Mouse (Mus musculus): Measurements from ENCODE around the gene Cask. TPM values are rescaled to one million over a fixed set of nuclear protein-coding genes. Genes with fewer than 3 reads are reported as not detected.

The Cask gene
- 15.4 TPM for polyA plus RNA-seq (2014; fragmentation: Illumina TruSeq; extraction: RNeasy Lipid Tissue Mini Kit (QIAGEN cat#74804); ENCODE audit: low read depth, low replicate concordance)

GRCm38 (mm10) chrX:13851285-13851684 is at the start of gene Cask:
Gene Cask (minus strand): TSS chrX:13851367.

DNA sequence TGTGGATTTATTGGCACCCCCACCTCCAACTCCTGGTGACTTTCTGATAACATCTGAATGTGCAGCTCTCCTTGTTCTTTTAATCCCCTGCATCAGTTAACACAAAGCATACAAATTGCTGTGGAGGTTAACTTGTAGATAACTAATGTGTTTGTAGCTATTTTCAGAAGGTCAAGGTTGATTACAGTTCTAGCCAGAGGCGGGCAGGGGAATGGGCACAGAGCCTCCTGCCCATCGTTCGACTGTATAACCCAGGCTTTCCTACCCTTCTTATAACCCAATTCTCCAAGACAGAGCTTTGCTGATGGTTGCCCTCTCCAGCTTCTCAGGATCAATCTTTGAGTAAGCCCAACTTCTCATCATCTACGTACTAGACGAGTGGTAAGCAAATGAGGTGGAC is 190.1 kb downstream of the Cask start, which contains the start of gene Gpr82:
Gene Gpr82 (plus strand): TSS at position 301 of the 400 bp plus-strand sequence.

GRCm38 (mm10) chrX:13631599-13632283 is 219.4 kb downstream of the Cask start, which contains the start of gene Gpr34:
Gene Gpr34 (plus strand): TSS chrX:13632089.

Other genes with a start within 250 kb of the Cask start
- 0.48 TPM for gene Gpr34, start 219.3 kb downstream of the Cask start, polyA plus RNA-seq (2014; fragmentation: Illumina TruSeq; extraction: RNeasy Lipid Tissue Mini Kit (QIAGEN cat#74804); ENCODE audit: low read depth, low replicate concordance)
- gene Gpr82, start 190.0 kb downstream of the Cask start, polyA plus RNA-seq (2014; fragmentation: Illumina TruSeq; extraction: RNeasy Lipid Tissue Mini Kit (QIAGEN cat#74804); ENCODE audit: low read depth, low replicate concordance) = not detected

Measured in liver, adult 10 weeks (tissue).